Mouse (Mus musculus) ES-Bruce4 (cell line): ENCODE results near the gene Armh2. TPM values are rescaled to one million over a fixed set of nuclear protein-coding genes. Genes with fewer than 3 reads are reported as not detected.

ENCODE experiments used
- H3K27ac ChIP-seq: 2 replicates; pipeline ENCODE4 v1.5.1; 2012; ENCODE audit warnings: low read length, inconsistent platforms; ENCODE audit not compliant: insufficient read depth
- H3K27me3 ChIP-seq: 2 replicates; pipeline ENCODE4 v1.6.1; 2012; ENCODE audit warnings: mild to moderate bottlenecking, low read length, inconsistent platforms; ENCODE audit not compliant: control insufficient read depth, poor library complexity, insufficient read depth, severe bottlenecking
- H3K36me3 ChIP-seq: 2 replicates; pipeline ENCODE4 v1.6.1; 2012; ENCODE audit warnings: inconsistent platforms, mild to moderate bottlenecking, low read length, moderate library complexity; ENCODE audit not compliant: control insufficient read depth, poor library complexity, insufficient read depth, severe bottlenecking
- H3K4me1 ChIP-seq: one replicate; pipeline ENCODE4 v1.8.1; 2011; ENCODE audit warnings: low read length; ENCODE audit not compliant: control insufficient read depth, insufficient read depth
- H3K4me3 ChIP-seq: 2 replicates; pipeline ENCODE4 v1.5.1; 2011; ENCODE audit warnings: low read depth, mild to moderate bottlenecking, low read length
- H3K9ac ChIP-seq: 2 replicates; pipeline ENCODE4 v1.6.1; 2012; ENCODE audit warnings: low read depth, mild to moderate bottlenecking, inconsistent platforms; ENCODE audit not compliant: poor library complexity, severe bottlenecking
- H3K9me3 ChIP-seq: replicated peaks from 2 replicates; pipeline ENCODE4 v1.6.1; 2012; ENCODE audit warnings: mild to moderate bottlenecking, low read length, inconsistent platforms; ENCODE audit not compliant: control insufficient read depth, poor library complexity, insufficient read depth, severe bottlenecking
- CTCF ChIP-seq: IDR thresholded peaks from one replicate; pipeline ENCODE4 v1.8.1; 2011; ENCODE audit warnings: low read depth, low read length
- EP300 ChIP-seq: IDR thresholded peaks from 2 replicates; pipeline ENCODE4 v1.6.1; 2011; ENCODE audit warnings: low read depth, low read length; ENCODE audit not compliant: insufficient read depth
- POLR2A ChIP-seq: IDR thresholded peaks from one replicate; pipeline ENCODE4 v1.8.1; 2011; ENCODE audit warnings: low read length; ENCODE audit not compliant: insufficient read depth
- polyA plus RNA-seq: library from polyadenylated mRNA; stranded (reverse); fragments of >200 nt; gene quantifications from 2 replicates; pipeline ENCODE4 v1.2.4, GENCODE M21; 2011; ENCODE audit warnings: low read depth; ENCODE audit not compliant: missing spikeins, insufficient read depth, insufficient read length

The Armh2 gene
- polyA plus RNA-seq, 1 experiment = not detected

DNA sequence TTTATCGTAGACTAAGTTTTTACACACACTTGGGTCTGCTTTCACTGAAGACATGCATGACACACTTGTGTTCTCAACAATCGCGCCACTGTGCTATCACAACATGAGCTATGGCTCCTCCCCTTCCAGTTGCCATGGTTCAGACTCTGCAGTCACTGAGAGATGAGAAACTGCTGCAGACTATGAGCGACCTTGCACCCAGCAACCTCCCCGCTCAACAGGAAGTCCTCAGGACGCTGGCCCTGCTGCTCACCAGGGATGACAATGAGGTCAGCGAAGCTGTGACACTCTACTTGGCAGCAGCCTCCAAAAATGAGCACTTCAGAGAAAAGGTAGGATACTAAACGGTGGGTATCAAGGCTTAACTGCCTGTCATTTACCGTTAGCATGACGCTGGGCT is 19.5 kb upstream of the Armh2 start:
- no peak overlapping the region for H3K27ac ChIP-seq
- TF ChIP-seq POLR2A (no peak), EP300 (no peak), CTCF (no peak)

DNA sequence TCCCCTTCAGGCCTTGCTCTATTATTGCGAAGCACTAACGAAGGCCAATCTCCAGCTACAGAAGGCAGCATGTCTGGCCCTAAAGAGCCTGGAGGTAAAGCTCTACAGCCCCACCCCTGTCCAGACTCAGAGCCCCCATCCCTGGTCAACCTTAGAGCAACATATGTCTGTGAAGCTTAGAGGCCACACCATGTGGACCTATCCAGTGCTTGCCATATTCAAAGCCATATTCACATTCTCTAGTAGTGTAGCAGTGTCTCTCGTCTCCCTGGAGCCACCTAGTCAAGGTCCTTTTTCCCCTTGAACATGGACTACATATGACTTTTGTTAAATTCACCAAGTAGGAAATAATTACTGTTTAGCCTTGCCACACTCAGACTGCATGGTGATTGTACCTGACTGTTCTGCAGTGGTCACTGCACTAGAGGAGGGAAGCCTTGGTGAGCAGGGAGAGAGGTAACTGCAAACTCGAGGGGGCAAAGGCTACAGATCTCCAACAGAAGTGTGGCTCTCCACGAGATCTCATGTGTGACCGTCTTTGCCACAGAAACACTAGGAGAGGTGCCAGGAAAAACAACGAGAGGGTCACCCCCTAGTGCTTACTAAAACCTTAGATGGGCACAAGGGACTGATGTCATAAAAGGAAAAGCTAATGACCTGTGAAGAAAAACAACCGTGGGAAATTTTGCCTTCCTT is 17.2 kb upstream of the Armh2 start:
- H3K27ac ChIP-seq = no peak overlapping the region
- TF ChIP-seq EP300 = no peak
- no peak for TF ChIP-seq POLR2A
- TF ChIP-seq CTCF = no peak
- no peaks in the 10 kb centered on the region for H3K9me3 ChIP-seq
- no peaks in the 10 kb centered on the region for H3K27me3 ChIP-seq
- H3K4me1 ChIP-seq = no peaks in the 10 kb centered on the region
- no peaks in the 10 kb centered on the region for H3K36me3 ChIP-seq
- H3K4me3 ChIP-seq = no peak overlapping the region
- no peak overlapping the region for H3K9ac ChIP-seq

More for the DNA sequence above, 19.5 kb upstream of the Armh2 start:
- H3K4me3 ChIP-seq = no peak overlapping the region
- H3K36me3 ChIP-seq = no peaks in the 10 kb centered on the region
- H3K9me3 ChIP-seq = no peaks in the 10 kb centered on the region
- no peaks in the 10 kb centered on the region for H3K27me3 ChIP-seq
- no peaks in the 10 kb centered on the region for H3K4me1 ChIP-seq
- H3K9ac ChIP-seq = no peak overlapping the region

DNA sequence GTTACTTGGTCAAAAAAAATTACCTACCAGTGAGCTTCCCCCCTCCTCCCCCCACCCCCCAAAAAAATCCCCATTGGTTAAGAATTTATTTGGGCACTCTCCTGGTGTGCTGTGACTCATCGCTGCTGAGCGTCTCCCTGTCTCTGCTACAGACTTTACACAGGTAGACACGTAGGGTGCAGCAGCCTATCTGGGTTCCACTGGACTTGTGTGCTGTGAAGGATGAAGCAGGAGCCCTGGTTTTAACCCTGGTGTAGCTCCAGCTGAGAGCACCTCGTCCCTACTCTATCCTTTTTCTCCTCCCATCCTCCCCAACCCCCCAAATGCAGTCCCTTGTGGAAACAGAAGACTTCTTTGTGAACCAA is 16.7 kb upstream of the Armh2 start:
- Histone ChIP-seq H3K4me1 (no peaks in the 10 kb centered on the region), H3K9me3 (no peaks in the 10 kb centered on the region), H3K27me3 (no peaks in the 10 kb centered on the region), H3K27ac (no peak overlapping the region), H3K4me3 (no peak overlapping the region), H3K36me3 (no peaks in the 10 kb centered on the region), H3K9ac (no peak overlapping the region)
- no peak for TF ChIP-seq CTCF
- TF ChIP-seq POLR2A = no peak
- no peak for TF ChIP-seq EP300

DNA sequence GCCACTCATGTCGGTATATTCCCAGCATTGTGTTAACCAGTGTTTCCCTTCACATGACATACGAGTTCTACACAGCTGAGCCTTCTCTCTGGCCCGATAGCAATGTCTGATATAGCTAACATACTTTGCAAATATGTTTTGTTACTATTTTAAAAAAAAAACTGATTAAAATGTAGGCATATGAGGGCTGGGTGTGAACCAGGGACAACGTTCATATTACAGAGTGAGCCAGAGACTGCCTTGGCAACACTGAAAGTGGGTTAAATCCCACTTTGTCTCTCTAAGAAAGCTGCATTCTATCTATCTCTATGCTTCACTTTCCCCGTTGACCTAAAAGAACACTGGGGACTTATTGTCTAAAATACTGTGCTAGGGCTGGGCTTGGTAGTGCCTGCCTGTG is 11.9 kb upstream of the Armh2 start:
- Histone ChIP-seq H3K9ac (no peak overlapping the region), H3K9me3 (no peaks in the 10 kb centered on the region), H3K4me1 (no peaks in the 10 kb centered on the region), H3K27ac (no peak overlapping the region), H3K4me3 (no peak overlapping the region), H3K36me3 (no peaks in the 10 kb centered on the region), H3K27me3 (no peaks in the 10 kb centered on the region)
- no peak for TF ChIP-seq EP300
- TF ChIP-seq CTCF = no peak
- no peak for TF ChIP-seq POLR2A

DNA sequence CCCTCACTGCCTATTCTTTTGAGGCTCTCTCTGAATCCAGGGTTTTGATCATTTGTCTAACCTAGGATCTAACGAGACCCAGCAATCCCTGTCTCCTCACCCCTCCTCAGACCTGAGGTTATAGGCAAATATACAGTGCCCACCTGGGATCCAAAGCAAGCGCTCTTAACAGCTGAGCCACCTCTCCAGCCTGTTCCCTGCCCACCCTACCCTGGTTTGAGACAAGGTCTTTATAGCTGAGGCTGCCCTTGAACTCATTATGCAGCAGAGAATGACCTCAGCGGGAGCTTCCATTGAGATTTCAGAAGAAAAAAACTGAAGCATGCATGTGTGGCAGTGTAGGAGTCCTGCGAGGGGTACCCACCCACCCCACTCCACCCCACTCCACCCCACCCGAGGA is 6.5 kb upstream of the Armh2 start:
- TF ChIP-seq EP300 (no peak), CTCF (no peak), POLR2A (no peak)

DNA sequence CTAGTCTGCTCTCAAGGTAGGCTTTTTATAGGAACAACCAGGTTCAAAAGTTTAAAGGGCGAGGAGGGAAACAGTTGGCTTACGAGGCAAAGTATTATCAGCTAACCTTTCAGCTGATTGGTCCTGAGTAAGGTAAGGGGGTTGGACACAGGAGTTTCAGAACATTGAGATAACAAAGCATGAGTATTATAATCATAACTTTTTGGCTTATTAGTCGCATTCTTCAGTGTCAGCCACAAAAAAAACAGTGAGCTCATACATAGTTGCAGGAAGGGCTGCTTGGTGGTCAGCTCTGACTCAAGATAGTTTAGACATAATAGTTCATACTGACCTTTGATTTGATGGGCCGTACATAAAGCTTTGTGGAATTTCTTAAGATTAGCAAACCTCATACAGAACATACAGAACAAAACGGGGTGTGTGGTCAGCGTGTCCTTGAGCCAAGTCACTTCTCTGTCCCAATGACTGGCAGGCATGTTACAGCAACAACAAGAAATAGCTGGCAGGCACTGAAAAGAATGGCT is 5.4 kb upstream of the Armh2 start:
- no peaks in the 10 kb centered on the region; the same call in 1 of the 2 replicates for H3K36me3 ChIP-seq
- TF ChIP-seq EP300 (no peak), CTCF (no peak), POLR2A (no peak)
- no peak overlapping the region for H3K4me3 ChIP-seq

More for the DNA sequence above, 6.5 kb upstream of the Armh2 start:
- H3K4me1 ChIP-seq = no peaks in the 10 kb centered on the region
- H3K9me3 ChIP-seq = no peaks in the 10 kb centered on the region
- H3K4me3 ChIP-seq = no peak overlapping the region
- H3K9ac ChIP-seq = no peak overlapping the region
- no peaks in the 10 kb centered on the region for H3K27me3 ChIP-seq
- H3K27ac ChIP-seq = no peak overlapping the region
- no peaks in the 10 kb centered on the region; the same call in 1 of the 2 replicates for H3K36me3 ChIP-seq

More for the DNA sequence above, 5.4 kb upstream of the Armh2 start:
- Histone ChIP-seq H3K9me3 (no peaks in the 10 kb centered on the region), H3K27me3 (no peaks in the 10 kb centered on the region), H3K9ac (no peak overlapping the region), H3K27ac (no peak overlapping the region), H3K4me1 (no peaks in the 10 kb centered on the region)
